Mouse (Mus musculus): ENCODE measurements around the gene Tmem230.

DNA sequence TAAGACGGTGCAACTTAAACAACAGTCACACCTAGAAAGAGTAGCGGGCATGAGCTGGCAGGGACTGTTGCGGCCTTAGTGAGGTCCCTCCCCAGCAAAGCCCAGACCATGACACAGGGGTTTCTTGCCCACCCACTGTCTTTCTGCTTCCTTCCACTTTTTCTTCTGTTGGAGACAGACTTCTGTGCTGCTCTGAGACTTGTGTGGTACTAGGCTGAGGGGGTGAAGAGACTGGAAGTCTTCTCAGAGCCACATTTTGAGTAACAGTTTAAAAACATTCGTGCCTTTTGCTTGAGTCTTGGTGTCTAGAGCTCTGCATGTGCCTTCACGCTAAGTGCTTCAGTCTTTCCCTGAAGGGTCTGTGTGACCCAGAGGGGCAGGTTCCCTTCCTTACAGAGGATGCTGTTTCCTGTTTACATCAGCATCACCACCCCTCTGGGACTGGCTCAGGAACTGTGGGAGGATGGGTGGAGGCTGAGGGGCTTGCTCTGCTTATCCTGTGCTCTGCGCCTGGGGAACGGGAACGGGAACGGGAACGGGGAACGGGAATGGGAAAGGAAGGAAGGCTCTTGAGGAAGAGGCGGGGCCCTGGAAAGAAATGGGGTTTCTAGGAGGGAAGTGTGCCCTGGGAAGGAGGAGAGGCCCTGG is 37.0 kb upstream of the Tmem230 start:
- TF ChIP-seq CTCF (IDR thresholded peaks at IDR 0.05; ENCODE audit: insufficient read depth, low read length), result no peak
- TF ChIP-seq POLR2A (IDR thresholded peaks at IDR 0.05; ENCODE audit: borderline replicate concordance, extremely low read depth, low read depth, low read length), result no peak

Data from lung, adult 2 months (tissue).